Mouse (Mus musculus) MEL (cell line): ENCODE data around the gene Wwc1.

Experiments used
- CTCF ChIP-seq, 3 experiments: IDR thresholded peaks in 2 of 3; conservative IDR thresholded peaks in 1 of 3; 2 replicates each; pipeline ENCODE4 v1.5.1; 2011 to 2012; ENCODE audit warnings: low read length in 3 of 3, low read depth in 2 of 3, mild to moderate bottlenecking in 2 of 3, improper control_type of control experiment in 1 of 3, inconsistent platforms in 1 of 3, mixed read lengths in 1 of 3, moderate library complexity in 1 of 3; ENCODE audit not compliant: control insufficient read depth in 1 of 3, insufficient read depth in 1 of 3, poor library complexity in 1 of 3, severe bottlenecking in 1 of 3
- HCFC1 ChIP-seq: IDR thresholded peaks from 2 replicates; pipeline ENCODE4 v1.6.1; 2012; ENCODE audit warnings: low read depth, mild to moderate bottlenecking, inconsistent platforms, low read length, improper control_type of control experiment, moderate library complexity
- MAX ChIP-seq: IDR thresholded peaks from 2 replicates; pipeline ENCODE4 v1.6.1; 2011; ENCODE audit warnings: low read length, improper control_type of control experiment
- NRF1 ChIP-seq: IDR thresholded peaks from 2 replicates; pipeline ENCODE4 v1.6.1; 2014; ENCODE audit warnings: low read depth, mild to moderate bottlenecking, inconsistent platforms, low read length, improper control_type of control experiment, moderate library complexity; ENCODE audit not compliant: poor library complexity, insufficient read depth, severe bottlenecking
- POLR2A ChIP-seq, 2 experiments: IDR thresholded peaks; 2 replicates each; pipeline ENCODE4 v1.6.1; 2011 to 2012; ENCODE audit warnings: low read length in 2 of 2, mild to moderate bottlenecking in 2 of 2, control low read depth in 1 of 2, improper control_type of control experiment in 1 of 2, low read depth in 1 of 2, moderate library complexity in 1 of 2; ENCODE audit not compliant: control insufficient read depth in 1 of 2, insufficient read depth in 1 of 2, poor library complexity in 1 of 2
- USF2 ChIP-seq, 2 experiments: IDR thresholded peaks; 2 replicates each; pipeline ENCODE4 v1.6.1; 2011 to 2012; ENCODE audit warnings: improper control_type of control experiment in 2 of 2, low read length in 2 of 2, borderline replicate concordance in 1 of 2, inconsistent platforms in 1 of 2, low read depth in 1 of 2, mild to moderate bottlenecking in 1 of 2; ENCODE audit not compliant: insufficient read depth in 1 of 2
- ZC3H11A ChIP-seq: IDR thresholded peaks from 2 replicates; pipeline ENCODE4 v1.6.1; 2012; ENCODE audit warnings: low read depth, mild to moderate bottlenecking, inconsistent platforms, low read length, improper control_type of control experiment
- ZNF384 ChIP-seq: IDR thresholded peaks from 2 replicates; pipeline ENCODE4 v1.6.1; 2012; ENCODE audit warnings: low read depth, mild to moderate bottlenecking, inconsistent platforms, low read length, improper control_type of control experiment

GRCm38 (mm10) chr11:35877651-35878558 is 102.4 kb downstream of the Wwc1 start:
- TF ChIP-seq POLR2A (IDR thresholded peaks at IDR 0.05; ENCODE audit: control insufficient read depth in 1 of 2, insufficient read depth in 1 of 2, low read depth in 1 of 2, low read length in 2 of 2, poor library complexity in 1 of 2), result no peak
- no peak for TF ChIP-seq MAX
- TF ChIP-seq CTCF (IDR thresholded peaks at IDR 0.05 in 2 of 3, conservative IDR thresholded peaks at IDR 0.05 in 1 of 3; ENCODE audit: control insufficient read depth in 1 of 3, insufficient read depth in 1 of 3, low read depth in 2 of 3, low read length in 3 of 3, poor library complexity in 1 of 3, severe bottlenecking in 1 of 3), result no peak
- no peak for TF ChIP-seq ZC3H11A
- TF ChIP-seq HCFC1, result no peak
- TF ChIP-seq ZNF384, result no peak
- no peak for TF ChIP-seq USF2 (IDR thresholded peaks at IDR 0.05; ENCODE audit: borderline replicate concordance in 1 of 2, insufficient read depth in 1 of 2, low read depth in 1 of 2, low read length in 2 of 2)
- TF ChIP-seq NRF1, result no peak
